Mouse (Mus musculus) adrenal gland, postnatal 36 days (tissue): ENCODE data around the gene Btbd7. TPM values are rescaled to one million over a fixed set of nuclear protein-coding genes. Genes with fewer than 3 reads are reported as not detected.

Source experiments
- DNase-seq, 2 experiments: peaks; one replicate each; pipeline ENCODE4 v3.0.0; 2021; ENCODE audit warnings: mixed read lengths in 1 of 2
- total RNA-seq, 2 experiments: library from RNA; stranded (reverse); gene quantifications; 2 replicates each; pipeline ENCODE4 v1.2.3; 2021

The Btbd7 gene
- total RNA-seq, 2 experiments from 2014 or later, result 45.8 to 55.9 TPM

DNA sequence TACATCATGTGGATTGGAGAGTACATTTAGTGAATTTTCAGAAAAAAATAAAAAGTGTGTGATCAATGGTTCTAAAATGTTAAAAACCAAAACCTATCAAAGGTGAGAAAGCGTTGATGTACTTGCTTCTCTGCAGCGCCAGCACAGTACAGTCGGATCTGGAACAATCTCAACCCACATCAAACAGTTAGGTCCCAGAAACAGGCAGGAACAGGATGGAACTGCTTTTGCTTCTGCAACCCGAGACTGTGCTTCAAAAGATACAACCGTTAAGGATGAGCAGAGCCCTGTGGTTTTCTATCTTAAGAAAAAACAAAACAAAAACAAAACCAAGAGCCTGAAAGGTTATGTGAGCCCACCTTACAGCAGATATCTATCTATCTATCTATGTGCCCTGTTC is 95.4 kb downstream of the Btbd7 start:
- DNase-seq, result no peak

DNA sequence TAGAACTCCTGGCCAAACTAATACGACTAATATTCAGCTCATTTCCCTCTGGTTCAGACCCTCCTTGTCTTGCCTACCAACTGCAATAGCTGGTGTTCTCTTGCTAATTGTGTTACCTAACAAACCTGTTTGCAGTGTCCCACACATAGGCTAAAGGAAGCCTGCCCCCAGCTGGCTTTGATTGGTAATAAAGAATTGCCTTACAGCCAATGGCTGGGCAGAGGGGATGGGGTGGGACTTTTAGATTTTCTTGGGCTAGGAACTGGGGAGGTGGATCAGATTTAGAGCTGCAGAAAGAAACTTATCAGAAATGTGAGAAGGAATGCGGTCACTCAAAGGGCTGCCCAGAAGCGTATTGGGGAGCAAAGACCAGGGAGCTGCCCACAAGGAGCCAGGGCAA is 98.8 kb downstream of the Btbd7 start:
- peak in 1 of 2 experiments; percentile 11 for DNase-seq

DNA sequence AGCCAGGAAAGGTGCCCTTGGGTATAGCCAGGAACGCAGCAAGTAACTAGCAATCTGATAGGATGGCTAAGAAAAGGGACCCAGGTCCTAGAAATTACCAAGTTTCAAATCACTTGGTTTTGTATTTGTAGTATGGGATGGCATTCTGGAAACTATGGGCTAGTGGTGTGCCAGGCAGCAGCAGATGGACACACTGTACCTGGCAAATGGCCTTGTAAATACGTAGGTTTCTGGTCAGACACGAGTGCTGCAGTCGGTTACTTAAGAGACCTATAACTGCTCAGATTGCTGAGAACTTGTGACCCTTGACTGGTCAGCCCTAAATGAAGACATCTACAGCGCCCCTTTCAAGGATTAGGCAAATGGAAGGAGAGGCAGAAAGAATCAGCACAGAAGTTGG is 100.1 kb downstream of the Btbd7 start:
- DNase-seq, result no peak

DNA sequence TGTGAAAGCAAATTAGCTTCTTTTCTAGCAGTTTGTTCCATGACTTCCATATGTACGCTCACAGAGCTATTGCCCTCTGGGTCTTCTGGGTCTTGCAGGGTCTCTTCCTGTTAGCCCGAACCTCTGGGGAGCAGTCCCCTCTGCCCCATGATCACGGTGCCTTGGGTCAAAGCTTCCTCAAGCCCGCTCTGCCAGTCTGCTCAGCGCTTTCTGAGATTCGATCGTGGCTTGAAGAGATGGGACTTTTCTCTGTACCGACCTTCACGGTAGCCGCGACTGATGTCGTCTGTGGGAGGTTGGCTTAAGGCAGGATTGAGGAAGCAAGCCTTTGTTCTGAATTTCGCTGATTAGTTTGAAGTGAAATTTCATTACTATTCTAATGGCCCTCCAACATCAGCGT is 102.2 kb downstream of the Btbd7 start:
- no peak for DNase-seq

DNA sequence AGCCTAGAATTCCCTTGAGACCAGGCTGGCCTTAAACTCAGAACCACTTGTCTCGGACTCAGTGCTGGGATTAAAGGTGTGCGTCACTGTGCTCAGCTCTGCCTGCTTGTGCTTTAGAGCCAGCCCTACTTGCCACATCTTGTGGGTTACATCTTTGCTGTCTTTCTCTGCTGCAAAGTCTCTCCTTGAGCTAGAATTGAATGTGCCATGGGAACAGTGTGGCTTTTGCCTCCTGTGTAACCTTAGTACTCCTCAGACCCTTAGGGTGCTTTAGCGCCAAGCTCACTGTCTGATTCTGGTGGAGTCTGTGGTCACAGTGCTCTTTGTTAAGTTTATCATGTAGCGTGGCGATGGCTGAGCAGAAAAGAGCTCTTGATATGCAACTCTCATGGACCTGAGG is 105.6 kb downstream of the Btbd7 start:
- no peak for DNase-seq

DNA sequence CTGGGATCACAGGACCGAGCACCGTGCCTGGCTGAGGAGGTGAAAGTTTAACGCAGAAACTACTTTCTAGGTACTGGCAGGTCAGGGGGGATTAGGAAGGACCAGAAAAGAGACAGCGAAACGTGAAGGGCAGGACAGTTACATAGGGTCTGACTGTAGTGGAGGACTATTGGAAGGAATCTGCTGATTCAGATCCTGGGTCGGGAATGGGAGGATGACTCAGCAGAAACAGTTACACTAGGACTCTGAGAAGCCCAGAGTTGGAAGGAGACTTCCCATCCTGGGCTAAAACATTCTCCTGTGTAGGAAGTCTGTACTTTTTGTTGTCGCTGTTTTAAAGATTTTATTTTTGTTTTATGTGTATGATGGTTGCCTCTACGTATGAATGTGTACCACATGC is 106.7 kb downstream of the Btbd7 start:
- DNase-seq, result no peak

DNA sequence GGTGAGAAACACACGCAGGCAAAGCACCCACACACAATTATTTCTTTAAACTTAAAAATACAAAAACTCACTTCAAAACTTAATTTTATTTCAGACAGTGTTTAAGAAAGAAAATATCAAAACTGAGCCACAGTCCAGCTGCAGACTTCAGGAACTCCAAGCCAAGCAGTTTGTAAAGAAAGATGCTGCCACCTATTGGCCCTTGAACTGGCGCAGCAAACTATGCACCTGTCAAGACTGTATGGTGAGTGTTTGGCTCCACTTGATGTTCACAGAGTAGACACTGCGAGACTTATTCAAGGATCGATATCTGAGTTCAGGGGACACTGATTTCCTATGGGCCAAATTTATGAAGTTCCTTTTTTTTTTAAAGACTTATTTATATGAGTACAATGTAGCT is 109.3 kb downstream of the Btbd7 start:
- no peak for DNase-seq

DNA sequence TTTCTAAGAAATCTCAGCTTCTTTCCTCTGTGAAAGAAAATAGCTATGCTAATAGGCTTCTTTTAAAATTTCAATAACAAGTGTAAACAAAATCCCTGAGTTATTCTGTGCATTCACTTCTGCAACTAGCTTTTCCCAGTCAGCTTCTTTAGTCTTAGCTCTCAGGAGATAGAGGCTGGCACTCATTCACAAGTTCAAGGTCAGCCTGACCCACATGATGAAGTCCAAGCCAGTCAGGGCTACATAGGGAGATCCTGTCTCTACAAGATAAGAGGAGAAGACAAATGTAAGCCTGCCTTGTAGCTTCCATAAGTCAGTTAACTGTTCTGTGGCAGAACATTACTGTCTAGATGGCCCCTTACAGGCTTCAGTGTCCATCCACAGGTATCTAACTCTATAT is 114.6 kb downstream of the Btbd7 start:
- peak; percentile 61 to 63 for DNase-seq

DNA sequence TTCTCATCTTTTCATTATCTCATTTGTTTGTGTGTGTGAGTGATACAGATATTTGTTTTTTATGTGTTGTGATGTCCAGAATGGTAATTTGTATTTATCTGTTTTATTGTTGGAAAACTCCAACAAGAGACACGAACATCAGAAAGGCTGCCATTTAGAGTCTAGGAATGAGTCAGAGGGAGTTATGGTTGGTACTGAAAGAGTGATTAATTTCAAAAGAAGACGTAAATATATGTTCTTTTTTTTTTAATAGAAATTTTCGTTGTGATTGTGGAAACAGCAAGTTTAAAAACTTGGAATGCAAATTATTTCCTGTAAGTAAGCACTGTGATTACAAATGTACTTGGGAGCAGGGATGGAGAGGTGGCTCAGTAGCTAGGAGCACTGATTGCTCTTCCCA is 116.6 kb downstream of the Btbd7 start:
- no peak for DNase-seq

DNA sequence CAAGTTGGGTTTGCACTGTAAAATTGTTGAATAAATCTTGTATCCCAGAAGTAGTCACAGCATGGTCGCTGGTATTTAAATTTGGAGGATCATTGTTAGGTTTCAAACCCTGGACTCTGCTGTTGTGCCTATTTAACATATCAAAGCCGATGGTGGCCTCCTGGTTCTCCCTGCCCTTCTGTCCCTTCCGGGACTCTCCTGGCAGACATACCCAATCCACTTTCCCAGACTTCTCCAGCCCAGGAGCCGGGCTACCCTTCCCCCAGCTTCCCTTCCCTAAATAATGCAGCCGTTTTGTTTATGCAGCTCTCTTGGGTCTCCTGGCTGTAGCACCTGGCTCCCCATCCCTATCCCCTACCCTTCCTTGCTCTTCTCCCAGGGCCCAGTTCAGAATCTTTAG is 119.3 kb downstream of the Btbd7 start:
- DNase-seq, result no peak

DNA sequence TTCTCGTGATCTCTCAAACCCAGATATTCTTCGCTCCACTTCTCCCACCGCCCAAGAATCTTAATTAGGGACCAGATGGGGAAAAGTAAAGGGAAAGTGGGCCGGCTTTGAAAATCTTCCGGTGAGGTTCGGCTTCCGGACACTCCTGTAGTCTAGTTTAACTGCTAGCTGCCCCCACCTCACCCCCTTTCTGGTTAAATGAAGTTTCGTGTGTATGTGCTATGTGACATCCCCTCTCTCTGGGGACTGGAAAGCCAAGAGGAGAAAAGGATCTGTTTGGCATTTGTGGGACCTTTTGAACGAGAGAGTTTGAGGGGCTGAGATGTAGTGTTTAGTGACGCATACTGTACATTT is 119.9 kb downstream of the Btbd7 start, which contains the start of gene Gm20604:
Gene Gm20604, minus strand, starts transcription at position 270 of the 354 bp plus-strand sequence.
- no peak for DNase-seq

DNA sequence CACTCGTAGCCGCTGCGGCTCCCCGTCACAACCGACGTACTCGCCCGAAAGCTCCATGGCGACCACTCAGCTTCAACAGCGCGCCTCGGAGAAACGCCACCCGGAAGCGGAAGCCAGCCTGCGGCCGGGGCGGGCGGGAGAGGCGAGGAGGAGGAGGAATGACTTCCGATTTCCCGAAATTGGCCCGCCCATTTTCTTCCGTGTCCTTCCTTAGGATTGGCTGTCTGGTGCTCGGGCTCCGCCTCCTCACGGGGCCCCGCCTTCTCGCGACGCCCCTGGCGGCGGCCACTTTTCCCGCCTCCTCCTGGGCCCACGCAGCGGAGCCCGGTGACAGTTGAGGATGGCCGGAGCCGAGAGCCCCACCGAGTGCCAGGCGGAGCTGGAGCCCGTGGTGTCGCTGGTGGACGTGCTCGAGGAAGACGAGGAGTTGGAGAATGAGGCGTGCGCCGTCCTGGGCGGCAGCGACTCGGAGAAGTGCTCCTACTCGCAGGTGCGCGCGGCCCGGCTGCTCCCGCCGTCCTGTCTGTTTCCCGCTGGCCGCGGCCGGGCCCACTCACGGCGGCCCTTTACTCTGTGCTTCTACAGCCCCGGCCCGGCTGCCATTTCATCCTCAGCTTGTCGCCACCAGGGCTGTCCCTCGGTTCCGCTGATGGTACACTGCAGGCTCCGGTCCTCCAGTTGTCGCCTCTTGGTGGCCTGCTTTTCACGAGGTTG is 120.4 kb downstream of the Btbd7 start, which contains the start of the genes Gm28051, Gon7 and Ubr7:
Gene Gm28051, minus strand, starts transcription at position 77 of the 714 bp plus-strand sequence.
Gene Gon7, minus strand, starts transcription at position 115 of the 714 bp plus-strand sequence.
Gene Ubr7, plus strand, starts transcription at position 279 of the 714 bp plus-strand sequence.
- DNase-seq, result peak; percentile 97

DNA sequence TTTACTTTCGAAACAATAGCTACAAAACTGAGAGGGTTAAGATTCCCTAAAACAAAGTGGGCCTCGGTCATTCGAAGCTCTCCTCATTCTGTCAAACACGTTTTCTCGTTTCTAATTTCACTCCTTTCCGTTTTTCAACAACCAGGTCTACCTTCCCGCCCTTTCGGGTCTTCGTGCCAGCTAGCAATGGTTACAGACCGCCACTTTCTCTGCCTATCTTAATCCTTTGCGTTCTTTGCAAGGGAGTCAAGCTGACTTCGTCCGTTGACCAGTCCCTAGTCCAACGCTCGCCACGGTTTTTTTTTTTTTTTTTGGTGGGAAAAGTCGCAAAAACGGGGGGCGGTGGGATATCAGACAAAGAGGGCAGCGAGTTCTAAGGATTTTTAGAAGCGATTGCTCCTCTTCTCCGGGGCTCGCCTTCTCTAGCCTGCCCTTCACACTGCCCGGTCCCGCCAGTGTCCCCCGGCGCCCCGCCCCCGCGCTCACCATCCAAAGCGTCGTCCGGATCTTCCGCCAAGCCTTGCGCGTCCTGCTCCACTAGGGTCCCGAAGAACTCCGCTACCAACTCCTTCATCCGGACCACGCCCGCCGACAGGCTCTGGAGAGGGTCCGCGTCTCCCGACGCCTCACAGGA is 121.1 kb downstream of the Btbd7 start:
- peak; percentile 91 to 95 for DNase-seq

DNA sequence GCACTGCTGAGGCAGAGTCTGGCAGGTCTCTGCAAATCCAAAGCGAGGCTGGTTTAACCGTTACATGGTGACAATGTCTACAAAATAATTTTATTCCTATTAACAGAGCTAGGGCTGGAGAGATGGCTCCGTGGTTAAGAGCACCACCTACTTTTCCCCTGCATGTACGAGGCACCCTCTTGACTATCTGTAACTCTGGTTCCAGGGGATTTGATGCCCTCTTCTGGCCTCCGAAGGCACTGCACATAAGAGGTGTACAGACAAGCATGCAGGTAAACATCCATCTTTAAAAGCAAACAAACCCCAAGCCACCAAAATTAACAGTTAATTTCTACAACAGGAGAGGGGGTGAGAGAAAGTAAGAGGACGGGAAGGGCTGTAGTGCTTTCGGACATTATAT is 122.0 kb downstream of the Btbd7 start:
- peak; percentile 8 to 12 for DNase-seq

DNA sequence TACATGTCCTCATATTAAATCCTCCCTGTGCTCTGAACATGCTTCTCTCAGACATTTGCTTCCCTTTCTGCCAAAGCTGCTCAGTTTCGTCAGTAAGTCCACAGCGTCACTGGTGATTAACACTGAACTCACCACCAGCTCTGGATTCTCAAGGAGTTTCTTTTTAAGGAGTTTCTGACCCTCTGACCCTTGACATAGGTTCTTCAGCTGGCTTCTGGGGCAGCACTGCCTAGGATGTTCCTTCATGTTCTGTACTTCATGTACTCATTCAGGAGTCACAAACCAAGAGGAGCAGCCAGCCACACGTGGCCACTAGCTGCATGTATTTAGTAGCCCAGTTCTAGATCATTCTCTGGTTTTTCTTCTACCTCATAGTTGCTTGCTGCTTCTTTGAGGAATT is 130.0 kb downstream of the Btbd7 start:
- DNase-seq, result no peak

DNA sequence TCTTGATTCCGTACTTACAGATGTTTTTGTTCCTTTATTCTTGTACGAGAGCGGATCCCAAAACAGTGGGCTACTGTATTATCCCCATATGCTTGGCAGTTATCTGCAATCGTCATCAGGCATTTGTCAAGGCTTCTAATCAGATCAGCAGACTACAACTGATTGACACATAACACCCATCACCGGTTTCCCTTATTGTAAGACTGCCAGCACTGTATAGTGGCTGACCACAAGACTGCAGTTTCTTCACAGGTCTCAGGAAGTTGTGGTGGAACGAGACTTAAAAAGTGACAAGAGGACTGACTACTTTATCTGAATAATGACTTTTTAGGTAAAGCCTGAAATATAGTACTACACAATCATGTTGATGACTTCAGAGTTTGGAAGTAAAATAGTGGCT is 133.4 kb downstream of the Btbd7 start:
- no peak for DNase-seq

DNA sequence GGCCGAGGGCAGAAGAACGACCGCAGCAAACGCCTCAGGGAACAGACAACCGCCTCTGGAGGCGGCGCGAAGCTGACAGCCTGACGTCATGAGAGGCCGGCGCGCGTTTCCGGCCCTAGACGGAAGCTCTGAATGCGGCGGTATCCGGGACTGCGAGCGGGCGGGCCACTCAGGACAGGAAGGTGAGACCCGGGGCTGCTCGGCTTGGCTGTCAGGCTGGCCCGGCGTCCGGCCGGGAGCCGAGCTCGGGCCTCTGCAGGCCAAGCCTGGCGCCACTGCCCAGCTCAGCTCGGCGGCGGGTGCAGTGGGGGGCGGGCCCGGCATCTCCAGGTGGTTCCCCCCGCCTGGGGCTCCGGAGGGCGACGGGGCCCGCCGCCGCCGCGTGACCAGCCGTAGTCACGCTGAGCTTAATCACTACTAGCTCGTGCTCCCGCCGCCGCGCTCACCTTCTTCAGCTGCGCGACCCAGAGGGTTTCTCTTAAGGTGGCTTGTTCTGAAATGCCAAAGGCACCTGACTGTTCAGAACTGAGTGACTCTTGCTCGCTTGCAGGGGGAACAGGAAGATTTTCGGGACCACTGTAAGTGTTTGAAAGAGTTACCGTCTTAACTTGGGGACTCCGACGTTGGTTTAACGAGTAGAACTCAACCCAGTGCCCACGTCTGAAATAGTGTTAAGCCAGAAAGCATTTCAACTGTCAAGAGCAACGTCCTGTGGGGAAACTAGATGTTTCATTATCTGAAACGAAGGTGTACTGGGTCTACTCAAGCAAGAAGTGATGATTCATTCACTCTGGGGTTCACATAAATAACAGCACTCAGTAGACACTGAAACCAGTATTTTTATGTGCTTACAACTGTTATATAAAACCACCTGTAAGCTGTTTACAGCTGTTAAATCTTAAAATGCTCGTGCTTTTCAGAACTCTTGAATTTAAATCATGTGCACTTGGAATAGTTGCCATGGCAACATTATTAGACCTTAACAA is 134.4 kb downstream of the Btbd7 start, which contains the start of the genes Moap1 and Tmem251:
Gene Moap1, minus strand, starts transcription at position 73 of the 986 bp plus-strand sequence.
Gene Tmem251, plus strand, starts transcription at position 174 of the 986 bp plus-strand sequence.
- peak; percentile 94 for DNase-seq

DNA sequence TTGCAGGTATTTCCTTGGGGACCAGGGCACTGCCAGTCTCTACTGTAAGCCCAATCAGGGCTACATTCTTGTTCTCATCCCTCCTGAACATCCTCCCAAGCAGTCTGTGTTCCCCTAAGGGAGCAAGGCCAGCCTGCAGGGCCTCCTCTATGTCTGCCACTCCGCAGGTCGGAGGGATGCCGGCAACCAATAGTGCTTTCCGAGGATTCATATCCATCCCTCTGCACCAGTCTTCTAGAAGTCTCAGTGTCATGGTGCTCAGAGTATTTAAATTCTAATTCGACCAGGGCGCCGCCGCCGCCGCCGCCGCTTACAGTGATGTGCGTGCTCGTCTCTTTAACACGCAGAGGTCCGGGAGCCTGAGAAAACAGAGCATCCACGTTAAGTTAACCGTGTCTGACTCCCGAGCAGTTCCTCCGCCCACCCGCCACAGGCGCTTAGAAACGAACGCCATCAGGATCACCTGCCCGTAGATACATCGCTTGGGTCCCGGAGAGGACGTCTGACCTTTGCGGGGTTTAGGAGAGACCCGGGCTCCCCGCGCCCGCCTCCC is 135.2 kb downstream of the Btbd7 start:
- DNase-seq, result no peak

DNA sequence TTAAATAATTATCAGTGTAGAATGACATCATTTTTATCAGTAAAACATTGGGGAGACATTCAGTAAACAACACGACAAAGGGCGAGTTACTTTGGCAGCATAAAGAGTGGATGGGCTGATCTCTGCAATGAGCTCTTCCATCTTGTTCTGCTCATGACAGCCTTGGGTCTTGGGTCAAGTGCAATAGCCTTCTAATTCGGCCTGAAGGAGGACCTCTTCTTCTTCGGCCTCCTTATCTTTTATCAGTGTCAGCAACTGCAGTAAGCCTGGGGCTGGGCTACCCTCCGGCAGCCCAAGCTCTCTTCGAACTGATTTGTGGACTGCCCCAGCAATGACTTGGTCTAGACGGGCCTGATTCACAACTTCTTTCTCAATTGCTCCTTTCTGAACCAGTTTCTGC is 136.2 kb downstream of the Btbd7 start:
- DNase-seq, result no peak

DNA sequence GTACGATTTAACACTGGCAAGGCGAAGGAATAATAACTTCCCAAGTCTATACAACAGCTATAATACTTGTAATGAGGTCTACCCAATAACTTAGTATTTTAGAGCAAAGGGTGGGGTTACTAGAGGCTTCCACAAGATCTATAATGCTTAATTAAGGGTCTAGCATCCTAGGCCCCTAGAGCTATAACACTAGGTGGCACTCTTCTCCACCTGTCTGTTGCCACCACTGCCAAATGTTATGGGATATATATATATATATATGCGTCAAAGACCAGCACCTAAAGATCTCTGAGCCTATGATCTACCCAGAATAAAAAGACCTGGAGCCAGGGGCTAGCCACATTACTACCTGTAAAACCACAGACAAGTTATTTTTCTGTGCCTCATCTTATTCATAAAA is 138.0 kb downstream of the Btbd7 start:
- peak in 1 of 2 experiments; percentile 10 for DNase-seq

DNA sequence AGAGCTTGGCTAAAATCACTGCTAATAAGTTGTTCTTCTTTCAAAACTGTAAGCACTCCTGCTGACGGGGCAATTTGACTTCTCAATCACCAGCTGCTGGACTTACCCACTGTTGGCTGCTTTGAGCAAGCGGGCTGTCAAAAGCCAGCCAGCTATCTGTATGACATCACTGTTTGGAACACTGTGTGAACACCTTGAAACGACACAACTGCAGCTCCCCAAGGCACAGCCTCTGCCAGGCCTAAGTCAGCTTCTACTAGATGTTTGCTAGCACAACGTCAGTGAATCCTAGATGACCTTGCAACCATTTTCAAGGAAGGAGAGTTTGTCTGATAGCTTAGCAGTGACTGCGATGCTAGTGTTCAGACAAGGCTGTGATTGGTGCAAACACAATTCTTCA is 139.2 kb downstream of the Btbd7 start:
- peak in 1 of 2 experiments; percentile 4 for DNase-seq

DNA sequence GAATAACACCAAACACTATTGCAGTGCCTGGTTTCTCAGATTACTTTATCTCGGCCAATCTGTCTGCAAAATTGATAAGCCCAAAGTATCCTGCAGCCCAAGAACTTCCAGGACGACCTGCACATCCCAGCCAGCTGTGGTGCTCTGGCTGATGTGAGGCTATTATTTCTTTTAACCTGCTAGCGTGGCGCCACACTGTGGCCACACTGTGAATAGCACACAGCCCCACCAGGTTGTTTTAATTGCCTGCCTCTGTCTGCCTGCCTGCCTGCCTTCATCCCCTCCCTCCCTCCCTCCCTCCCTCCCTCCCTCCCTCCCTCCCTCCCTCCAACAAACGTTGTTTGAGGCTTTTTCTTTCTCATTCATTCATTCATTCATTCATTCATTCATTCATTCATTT is 144.9 kb downstream of the Btbd7 start:
- DNase-seq, result peak; percentile 61 to 77
